Mouse (Mus musculus): ENCODE measurements around the gene Phf5a.

The Phf5a gene

DNA sequence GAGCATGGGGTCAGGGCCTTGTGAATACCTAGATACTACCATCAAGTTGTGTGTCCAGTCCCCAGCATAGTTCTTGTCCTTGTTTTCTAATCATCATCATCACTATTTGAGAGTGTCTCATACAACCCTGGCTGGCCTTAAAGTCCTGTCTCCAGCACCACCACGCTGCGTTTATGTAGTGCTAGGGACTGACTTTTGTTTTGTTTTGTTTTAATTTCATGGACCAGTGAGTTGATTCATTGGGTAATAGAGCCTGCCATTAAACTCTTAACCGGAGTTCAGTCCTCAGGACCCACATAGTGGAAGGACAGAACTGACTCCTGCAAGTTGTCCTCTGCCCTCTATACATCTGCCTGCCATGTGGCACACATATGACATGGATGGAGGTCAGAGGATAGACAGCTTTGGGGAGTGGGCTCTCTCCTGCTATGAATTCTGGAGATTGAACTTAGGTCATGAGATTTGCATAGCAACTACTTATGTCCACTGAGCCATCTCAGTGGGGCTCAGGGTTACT, 13.8 kb upstream of the Phf5a start:
- DNase-seq (ENCODE audit: low read depth, low spot score) = no peak

GRCm38 (mm10) chr15:81882348-81882747, 10.6 kb upstream of the Phf5a start:
- DNase-seq (ENCODE audit: low read depth, low spot score) = no peak

- no peak for DNase-seq (ENCODE audit: low read depth, low spot score)
Measured at GRCm38 (mm10) chr15:81879531-81880401, 8.1 kb upstream of the Phf5a start.

- DNase-seq (ENCODE audit: low read depth, low spot score) = peak; percentile 99
Measured at GRCm38 (mm10) chr15:81872262-81873136, 788 bp upstream of the Phf5a start, which contains the start of gene Aco2. Gene Aco2, plus strand, starts transcription at chr15:81872309.

DNA sequence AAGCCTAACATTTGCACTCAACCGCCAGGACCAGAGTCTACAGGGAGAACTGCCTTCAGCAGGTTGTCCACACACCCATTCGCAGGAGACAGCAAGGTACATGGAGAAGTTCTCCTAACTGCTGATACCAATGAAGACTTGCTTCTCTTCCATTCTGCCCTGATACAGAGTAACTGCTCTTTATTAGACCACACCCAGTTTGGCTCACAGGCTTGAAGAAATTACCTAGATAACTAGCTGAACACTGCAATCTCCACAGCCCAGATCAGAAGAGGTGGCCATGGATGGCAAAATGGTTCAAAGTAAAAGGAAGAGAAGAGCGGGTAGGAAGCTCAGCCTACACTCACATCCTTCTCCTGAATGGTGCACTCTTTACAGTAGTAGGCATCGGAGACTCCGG, 1.7 kb downstream of the Phf5a start:
- no peak for DNase-seq (ENCODE audit: low read depth, low spot score)

DNA sequence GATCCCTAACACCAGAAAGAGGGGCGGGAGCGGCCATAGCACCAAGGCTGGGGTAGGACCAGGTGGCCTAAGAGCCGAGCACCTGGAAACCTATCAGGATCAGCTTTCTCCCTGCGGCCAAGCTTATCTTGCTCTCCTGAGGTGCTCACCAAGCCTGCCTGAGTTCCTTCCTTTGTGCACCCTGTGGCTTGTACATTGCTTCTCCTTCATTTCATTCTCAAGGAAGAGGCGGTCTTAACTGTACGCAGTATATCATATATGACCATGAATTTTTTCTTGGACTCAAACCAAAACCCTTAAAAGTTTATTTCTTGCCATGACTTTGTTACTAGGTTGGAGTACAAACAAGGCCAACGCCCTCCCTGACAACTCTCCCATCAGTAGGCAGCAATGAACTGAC, 7.5 kb downstream of the Phf5a start:
- no peak for DNase-seq (ENCODE audit: low read depth, low spot score)

DNA sequence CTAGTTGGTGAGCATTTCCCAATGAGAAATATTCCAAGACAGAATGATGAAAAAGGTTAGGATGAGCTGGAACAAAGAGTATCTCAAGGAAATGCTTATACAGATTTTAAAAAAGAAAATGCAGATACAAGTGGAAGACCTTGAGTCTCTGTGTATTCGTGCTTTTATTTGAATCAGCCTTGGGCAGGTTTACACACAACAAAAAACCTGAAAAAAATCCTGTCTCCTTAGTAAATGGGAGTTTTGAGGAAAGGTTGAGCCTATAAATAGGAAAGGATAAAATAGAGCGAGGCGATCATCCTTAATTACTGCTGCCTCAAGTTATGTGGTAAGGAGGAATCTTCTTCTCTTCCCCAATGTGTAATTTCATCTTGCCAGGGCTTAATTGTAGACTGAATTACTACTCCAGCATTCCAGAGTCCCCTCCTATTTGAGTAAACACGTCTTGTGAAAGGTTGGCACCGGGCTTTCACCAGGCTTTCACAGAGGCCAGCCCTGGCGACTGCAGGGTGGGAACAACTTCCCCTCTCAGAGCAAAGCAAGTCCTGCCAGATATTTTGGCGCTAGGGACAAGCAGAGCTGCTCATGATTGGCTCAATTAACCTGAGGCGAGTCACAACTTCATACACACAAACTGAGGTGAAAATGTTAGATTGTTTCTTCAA, 11.1 kb downstream of the Phf5a start:
- no peak for DNase-seq (ENCODE audit: low read depth, low spot score)

GRCm38 (mm10) chr15:81859330-81860255, 12.1 kb downstream of the Phf5a start:
- DNase-seq (ENCODE audit: low read depth, low spot score) = peak; percentile 84

GRCm38 (mm10) chr15:81858517-81859329, 13.0 kb downstream of the Phf5a start, which contains the start of gene Tob2:
Gene Tob2, minus strand, starts transcription at chr15:81858796.
- peak; percentile 72 for DNase-seq (ENCODE audit: low read depth, low spot score)

- peak; percentile 84 for DNase-seq (ENCODE audit: low read depth, low spot score)
Measured at GRCm38 (mm10) chr15:81858138-81858516, 13.6 kb downstream of the Phf5a start.

DNA sequence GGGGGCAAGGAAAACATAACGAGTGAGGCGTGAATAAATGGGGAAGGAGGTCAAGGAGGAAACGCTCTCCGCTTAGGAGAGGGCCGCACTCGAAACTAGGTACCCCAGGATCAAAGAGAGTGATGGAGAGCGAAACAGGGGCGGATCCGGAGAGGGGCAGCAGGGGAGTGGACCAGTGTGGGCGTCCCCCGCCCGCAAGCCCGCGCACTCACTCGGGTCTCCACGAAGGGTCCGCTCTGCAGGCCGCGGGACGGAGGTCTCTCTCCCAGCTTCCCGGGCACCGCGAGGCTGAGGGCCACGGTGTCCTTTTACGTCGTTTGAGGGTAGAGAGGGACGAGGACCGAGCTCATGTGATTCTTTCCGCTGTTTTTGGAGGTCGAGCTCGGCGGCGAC, 14.0 kb downstream of the Phf5a start:
- DNase-seq (ENCODE audit: low read depth, low spot score) = peak; percentile 42

- DNase-seq (ENCODE audit: low read depth, low spot score) = peak; percentile 56
Measured at GRCm38 (mm10) chr15:81856938-81857723, 14.6 kb downstream of the Phf5a start.

DNA sequence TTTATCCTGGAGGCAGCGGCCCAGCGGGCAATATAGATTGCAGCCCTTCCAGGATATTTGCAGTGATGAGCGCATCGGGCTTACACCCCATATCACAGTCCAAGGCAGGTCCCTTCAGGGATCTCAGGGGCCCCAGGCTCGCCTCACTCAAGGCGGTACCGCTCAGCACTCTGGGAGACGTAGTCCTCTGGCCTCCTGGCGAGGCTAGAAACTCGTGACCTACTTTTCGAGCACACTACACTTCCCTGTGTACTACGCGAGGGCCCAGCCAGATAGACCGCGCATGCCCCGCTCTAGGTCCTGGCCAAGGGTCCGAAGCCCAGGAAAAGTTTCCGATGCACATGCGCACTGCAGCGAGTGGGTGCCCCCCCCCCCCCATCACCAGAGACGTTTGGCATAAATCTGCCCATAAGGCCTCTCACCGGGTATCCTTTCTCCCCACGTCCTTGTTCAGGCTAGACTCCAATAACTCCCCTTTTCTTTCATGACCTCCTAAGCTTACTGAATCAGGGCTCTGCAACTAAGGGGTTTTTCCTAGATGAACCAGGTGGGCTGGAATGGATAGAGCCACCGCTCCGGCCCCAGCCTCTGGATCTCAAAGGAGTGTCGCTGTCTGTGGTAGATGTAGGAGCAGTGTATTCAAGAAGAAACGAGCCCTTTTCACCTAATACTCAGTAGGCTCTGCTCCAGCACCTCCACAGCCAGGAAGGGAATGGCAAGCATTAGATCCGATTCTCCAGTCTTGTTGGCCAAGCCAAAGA, 15.5 kb downstream of the Phf5a start:
- DNase-seq (ENCODE audit: low read depth, low spot score) = peak; percentile 96

GRCm38 (mm10) chr15:81853081-81853480, 18.6 kb downstream of the Phf5a start:
- no peak for DNase-seq (ENCODE audit: low read depth, low spot score)

GRCm38 (mm10) chr15:81852411-81853000, 19.2 kb downstream of the Phf5a start:
- no peak for DNase-seq (ENCODE audit: low read depth, low spot score)

- no peak for DNase-seq (ENCODE audit: low read depth, low spot score)
Measured at GRCm38 (mm10) chr15:81851375-81851774, 20.3 kb downstream of the Phf5a start.

DNA sequence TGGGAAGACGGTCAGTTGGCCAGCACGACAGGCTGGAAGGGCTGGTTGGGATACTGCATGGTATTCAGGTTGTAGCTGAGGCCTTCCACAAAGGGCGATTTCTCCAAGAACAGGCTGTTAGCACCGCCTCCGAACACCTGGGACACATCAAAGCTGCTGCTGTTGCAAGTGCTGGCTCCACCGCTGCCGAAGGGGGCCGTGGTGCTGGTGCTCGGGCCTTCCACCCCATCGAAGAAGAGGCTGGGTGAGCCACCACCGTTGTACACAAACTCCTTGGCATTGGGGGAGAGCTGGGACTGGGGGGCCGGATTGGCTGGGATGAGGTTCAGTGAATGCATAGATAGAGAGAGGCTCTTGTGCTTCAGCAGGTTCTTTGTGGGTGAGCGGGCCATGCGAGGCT, 21.0 kb downstream of the Phf5a start:
- DNase-seq (ENCODE audit: low read depth, low spot score) = no peak

GRCm38 (mm10) chr15:81849104-81849503, 22.6 kb downstream of the Phf5a start:
- DNase-seq (ENCODE audit: low read depth, low spot score) = no peak
